Mouse (Mus musculus): ENCODE data around the gene Zscan26. TPM values are rescaled to one million over a fixed set of nuclear protein-coding genes. Genes with fewer than 3 reads are reported as not detected.
A peak's percentile ranks its signal among the peaks of the same experiment; 100 is the strongest.
"Not testable (repeated sequence)": the region's sequence is repeated elsewhere in the genome, so short reads cannot be mapped to it uniquely, and the experiment has no call there.

Gene Zscan26
- 10 to 100 TPM; 18.3 to 19.0 TPM for total RNA-seq (2021)
- long read RNA-seq, experiment 1, partial matches to known transcripts = 0 of 1 reads
- long read RNA-seq, experiment 1, other reads (novel, unspliced or antisense) = 1 of 1 reads
- long read RNA-seq, experiment 2, partial matches to known transcripts = 0 of 2 reads
- long read RNA-seq, experiment 2, other reads (novel, unspliced or antisense) = 2 of 2 reads

- DNase-seq (ENCODE audit: low spot score in 2 of 2) = peak; percentile 43 to 82
These were observed at the start of gene Zscan26 for GRCm38 (mm10) chr13:21453449-21453848. Zscan26 (minus strand) TSS chr13:21453730.

- no peak for DNase-seq (ENCODE audit: low spot score in 2 of 2)
These were observed 48.8 kb upstream of the Zscan26 start for GRCm38 (mm10) chr13:21502296-21502695.

DNA sequence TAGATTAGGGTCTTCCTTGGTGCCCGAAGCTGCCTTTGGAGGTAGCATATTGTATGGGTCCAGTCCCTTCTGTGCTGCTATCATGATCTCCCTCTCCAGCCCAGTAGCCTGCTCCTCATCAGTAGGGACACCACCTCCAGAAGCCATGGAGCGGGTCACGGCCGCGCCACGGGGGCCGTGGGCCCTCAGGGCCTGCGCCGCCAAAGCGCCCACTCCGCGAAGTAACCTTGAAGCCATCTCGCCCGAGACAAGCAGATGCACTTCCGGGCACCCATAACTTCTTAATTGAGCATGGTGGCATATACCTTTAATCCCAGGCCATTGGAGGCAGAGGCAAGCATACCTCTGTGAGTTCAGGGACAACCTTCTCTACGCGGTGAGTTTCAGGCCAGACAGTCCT is 47.7 kb upstream of the Zscan26 start, which contains the start of gene Gm11273:
TSS of gene Gm11273 (minus strand) at position 237 of the 400 bp plus-strand sequence.
- not testable (repeated sequence) for DNase-seq (ENCODE audit: low spot score in 2 of 2)

DNA sequence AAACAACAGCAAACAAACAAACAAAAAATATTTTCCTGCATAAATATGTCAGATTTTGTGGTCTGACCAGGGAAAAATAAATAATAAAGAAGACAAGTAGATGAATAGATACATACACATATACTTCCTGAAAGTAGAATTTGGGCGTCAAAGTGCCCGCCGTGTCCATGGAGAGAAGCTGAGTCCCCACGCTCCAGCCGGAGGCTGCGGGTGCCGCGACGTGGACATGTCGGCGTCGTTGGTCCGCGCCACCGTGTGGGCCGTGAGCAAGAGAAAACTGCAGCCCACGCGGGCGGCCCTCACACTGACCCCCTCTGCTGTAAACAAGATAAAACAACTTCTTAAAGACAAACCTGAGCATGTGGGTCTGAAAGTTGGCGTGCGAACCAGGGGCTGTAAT is 41.5 kb upstream of the Zscan26 start, which contains the start of gene AK157302:
TSS of gene AK157302 (plus strand) at position 144 of the 400 bp plus-strand sequence.
- no peak for DNase-seq (ENCODE audit: low spot score in 2 of 2)

DNA sequence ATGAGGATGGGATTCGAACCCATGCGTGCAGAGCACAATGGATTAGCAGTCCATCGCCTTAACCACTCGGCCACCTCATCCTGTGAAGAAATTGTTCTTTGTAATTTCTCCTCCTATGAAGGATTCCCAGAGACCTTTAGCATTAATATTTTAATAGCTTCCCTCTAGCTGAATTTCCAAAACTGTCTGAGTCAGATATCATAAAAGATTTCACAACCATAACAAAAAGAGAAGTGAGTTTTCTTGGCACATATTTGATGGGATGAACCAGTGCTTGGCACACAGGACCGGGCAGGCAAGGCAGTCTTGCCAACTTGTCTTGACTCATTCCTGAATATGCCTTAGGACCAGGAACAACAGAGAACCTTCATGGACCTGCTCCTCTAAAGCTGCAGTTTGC is 39.3 kb upstream of the Zscan26 start:
- no peak for DNase-seq (ENCODE audit: low spot score in 2 of 2)

GRCm38 (mm10) chr13:21486881-21487280 is 33.4 kb upstream of the Zscan26 start:
- DNase-seq (ENCODE audit: low spot score in 2 of 2) = no peak

- peak; percentile 24 to 62 for DNase-seq (ENCODE audit: low spot score in 2 of 2)
These were observed 25.5 kb upstream of the Zscan26 start, which contains the start of the genes Zkscan4 and Gm10065 for GRCm38 (mm10) chr13:21478759-21479670. Zkscan4 (plus strand) TSS chr13:21478907. Gm10065 (minus strand) TSS chr13:21479441.

DNA sequence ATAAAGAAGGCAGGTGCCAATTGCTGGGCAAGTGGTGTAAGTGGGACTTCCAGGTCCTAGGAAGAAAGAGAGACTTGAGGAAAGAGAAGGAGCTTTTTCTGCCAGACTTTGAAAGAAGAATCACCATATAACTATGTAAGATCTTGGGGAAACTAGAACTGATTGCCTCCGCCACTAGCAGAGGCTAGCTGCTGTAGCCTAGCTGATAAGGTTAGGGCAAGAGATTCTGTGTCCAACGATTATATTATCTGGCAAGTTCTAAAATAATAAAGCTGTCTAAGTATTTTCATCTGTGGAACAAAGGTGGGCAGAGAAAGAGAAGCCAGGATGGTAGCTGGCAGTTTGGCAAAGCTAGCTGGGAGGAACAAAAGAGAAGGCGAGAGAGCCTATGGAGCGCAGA is 18.9 kb upstream of the Zscan26 start:
- no peak for DNase-seq (ENCODE audit: low spot score in 2 of 2)

- no peak for DNase-seq (ENCODE audit: low spot score in 2 of 2)
These were observed 15.6 kb upstream of the Zscan26 start for GRCm38 (mm10) chr13:21469097-21469496.

GRCm38 (mm10) chr13:21468061-21469019 is 14.8 kb upstream of the Zscan26 start, which contains the start of gene Nkapl:
Nkapl (minus strand) TSS chr13:21468509.
- DNase-seq (ENCODE audit: low spot score in 2 of 2) = peak; percentile 58 to 79

- no peak for DNase-seq (ENCODE audit: low spot score in 2 of 2)
These were observed 13.8 kb upstream of the Zscan26 start for GRCm38 (mm10) chr13:21467336-21467735.

DNA sequence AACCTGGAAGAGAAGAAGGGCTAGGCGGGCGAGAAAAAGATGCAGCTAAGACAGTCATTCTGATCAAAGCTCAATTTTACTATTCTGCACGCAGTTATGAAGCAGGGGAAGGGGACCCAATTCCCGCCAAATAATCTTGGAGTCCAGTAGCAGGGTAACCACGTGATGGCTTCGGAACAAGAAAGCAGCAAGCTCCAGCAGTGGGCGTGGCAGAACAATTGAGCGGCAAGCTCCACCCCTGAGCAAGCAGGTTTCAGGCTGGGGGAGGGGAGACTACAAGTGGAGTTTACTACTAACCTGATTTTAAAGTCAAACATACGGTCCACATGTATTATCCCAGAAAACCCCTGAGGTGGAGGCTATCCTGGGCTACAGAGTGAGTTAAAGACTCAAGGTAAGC is 9.0 kb upstream of the Zscan26 start:
- not testable (repeated sequence) for DNase-seq (ENCODE audit: low spot score in 2 of 2)

DNA sequence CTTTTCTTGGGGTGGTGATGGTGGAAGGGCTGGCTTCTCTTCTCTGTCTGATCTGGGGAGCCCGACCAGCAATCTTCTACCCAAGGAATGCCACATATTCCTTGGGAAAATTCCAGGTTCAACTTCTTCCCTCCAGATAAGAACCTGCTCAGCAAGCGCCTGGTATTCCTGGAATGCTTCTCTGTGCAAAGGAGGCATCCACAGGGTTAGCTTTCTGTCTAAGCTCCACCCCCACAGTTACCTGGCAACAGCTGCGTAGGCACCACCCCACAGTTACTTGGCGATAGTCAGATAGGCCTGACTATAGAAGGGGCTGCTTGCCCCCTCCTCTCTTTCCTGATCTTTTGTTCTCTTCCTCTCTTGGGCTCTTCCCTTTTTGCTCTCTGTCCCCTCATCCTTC is 2.8 kb upstream of the Zscan26 start:
- DNase-seq (ENCODE audit: low spot score in 2 of 2) = no peak

DNA sequence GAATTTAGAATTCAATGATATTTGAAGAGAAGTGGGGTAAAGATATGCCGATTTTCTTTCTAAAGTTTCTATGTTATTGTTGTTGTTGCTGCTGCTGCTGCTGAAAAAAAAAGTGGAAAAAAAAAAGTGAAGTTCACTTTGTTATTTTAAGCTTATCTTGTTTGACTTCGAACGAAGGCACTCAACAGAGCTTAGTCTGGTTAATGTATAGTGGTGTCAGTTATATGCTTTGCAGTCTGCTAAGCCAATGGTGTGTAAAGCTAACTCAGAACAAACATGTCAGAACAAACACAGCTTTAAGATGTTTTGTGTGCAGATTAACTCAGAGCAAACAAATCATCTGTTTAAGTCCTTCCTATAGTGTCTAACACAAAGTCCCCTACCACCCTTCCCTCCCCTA is 603 bp upstream of the Zscan26 start:
- no peak for DNase-seq (ENCODE audit: low spot score in 2 of 2)

DNA sequence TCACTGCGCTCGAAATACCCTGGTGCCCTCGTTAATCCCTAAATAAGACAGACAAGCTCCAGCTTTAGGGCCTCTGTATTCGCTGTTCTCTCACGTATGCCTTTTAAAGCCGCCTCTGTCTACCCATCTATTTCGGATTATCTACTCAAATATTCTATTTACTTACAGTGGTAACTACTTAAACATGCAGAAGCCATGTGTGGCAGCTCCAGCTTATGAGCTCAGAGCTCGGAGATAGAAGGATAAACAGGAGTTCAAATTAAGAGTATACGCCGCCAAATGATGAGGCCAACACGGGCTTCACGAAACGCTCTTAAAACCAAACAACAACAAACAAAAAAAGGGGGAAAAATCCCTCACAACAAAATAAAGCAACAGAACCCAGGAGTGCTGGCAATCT is 488 bp downstream of the Zscan26 start:
- no peak for DNase-seq (ENCODE audit: low spot score in 2 of 2)

- DNase-seq (ENCODE audit: low spot score in 2 of 2) = no peak
These were observed 5.5 kb downstream of the Zscan26 start for GRCm38 (mm10) chr13:21447856-21448614.

GRCm38 (mm10) chr13:21446796-21447195 is 6.7 kb downstream of the Zscan26 start:
- no peak for DNase-seq (ENCODE audit: low spot score in 2 of 2)

GRCm38 (mm10) chr13:21441207-21441572 is 12.3 kb downstream of the Zscan26 start:
- no peak for DNase-seq (ENCODE audit: low spot score in 2 of 2)

- DNase-seq (ENCODE audit: low spot score in 2 of 2) = peak; percentile 18 to 45
These were observed 12.9 kb downstream of the Zscan26 start, which contains the start of gene Pgbd1 for GRCm38 (mm10) chr13:21440503-21441206. Pgbd1 (minus strand) TSS chr13:21441058.
